Mouse (Mus musculus) liver, adult 2 months (tissue): Measurements from ENCODE around the gene Mybpc3.

Experiments
- CTCF ChIP-seq: fragments of 200-500 bp; IDR thresholded peaks from 2 replicates; pipeline ENCODE4 v1.5.1; 2011; ENCODE audit warnings: low read depth, low read length, control low read depth
- POLR2A ChIP-seq: fragments of 200-500 bp; IDR thresholded peaks from 2 replicates; pipeline ENCODE4 v1.6.1; 2011; ENCODE audit warnings: low read length, control low read depth; ENCODE audit not compliant: insufficient read depth; ENCODE audit errors: extremely low read depth

GRCm38 (mm10) chr2:91118647-91119046, 703 bp downstream of the Mybpc3 start:
- TF ChIP-seq CTCF: no peak
- no peak for TF ChIP-seq POLR2A
